Mouse (Mus musculus) lung, postnatal 0 days (tissue): Measurements from ENCODE around the gene Arfgef2.

Experiments used
- CTCF ChIP-seq: IDR thresholded peaks from 2 replicates; pipeline ENCODE4 v1.5.1; 2016; ENCODE audit warnings: antibody characterized with exemption, mild to moderate bottlenecking
- EP300 ChIP-seq: IDR thresholded peaks from 2 replicates; pipeline ENCODE4 v1.6.1; 2016; ENCODE audit warnings: antibody characterized with exemption, mild to moderate bottlenecking, control low read depth

- TF ChIP-seq CTCF (no peak), EP300 (no peak)
These were observed 94.4 kb downstream of the Arfgef2 start for GRCm38 (mm10) chr2:166899746-166900145.
